Mouse (Mus musculus) limb, embryonic 14.5 days (tissue): Measurements from ENCODE around the gene Cacna1i. TPM values are rescaled to one million over a fixed set of nuclear protein-coding genes. Genes with fewer than 3 reads are reported as not detected.

Source experiments
- ATAC-seq: fragments of 200-750 bp; cut with Nextera tagmentation; 2 replicates; pipeline ENCODE4 v1.8.0; 2017; ENCODE audit warnings: low read depth, moderate number of reproducible peaks, moderate TSS enrichment; ENCODE audit not compliant: low FRiP score
- DNase-seq: peaks from one replicate; pipeline ENCODE4 v3.0.0-alpha.2; 2015; ENCODE audit warnings: low spot score
- H3K27ac ChIP-seq: fragments of 300-500 bp; sonication (generic); replicated peaks from 2 replicates; pipeline ENCODE4 v1.5.1; 2014; ENCODE audit warnings: low read depth, mild to moderate bottlenecking, low read length, moderate library complexity, mixed read lengths
- H3K27me3 ChIP-seq: fragments of 300-500 bp; sonication (generic); 2 replicates; pipeline ENCODE4 v1.6.1; 2014; ENCODE audit warnings: low read length, mixed read lengths; ENCODE audit not compliant: control insufficient read depth, insufficient read depth
- H3K36me3 ChIP-seq: fragments of 300-500 bp; sonication (generic); 2 replicates; pipeline ENCODE4 v1.6.1; 2014; ENCODE audit warnings: mild to moderate bottlenecking, low read length, moderate library complexity, mixed read lengths; ENCODE audit not compliant: control insufficient read depth, insufficient read depth
- H3K4me1 ChIP-seq: fragments of 300-500 bp; sonication (generic); 2 replicates; pipeline ENCODE4 v1.6.1; 2014; ENCODE audit warnings: antibody characterized with exemption, low read length, mixed read lengths; ENCODE audit not compliant: control insufficient read depth, insufficient read depth
- H3K4me2 ChIP-seq: fragments of 300-500 bp; sonication (generic); replicated peaks from 2 replicates; pipeline ENCODE4 v1.6.1; 2014; ENCODE audit warnings: low read depth, mild to moderate bottlenecking, low read length, moderate library complexity; ENCODE audit not compliant: severe bottlenecking
- H3K4me3 ChIP-seq: fragments of 300-500 bp; sonication (generic); replicated peaks from 2 replicates; pipeline ENCODE4 v1.5.1; 2014; ENCODE audit warnings: low read length
- H3K9ac ChIP-seq: fragments of 300-500 bp; sonication (generic); 2 replicates; pipeline ENCODE4 v1.6.1; 2014; ENCODE audit warnings: mild to moderate bottlenecking, low read depth, low read length, moderate library complexity; ENCODE audit not compliant: severe bottlenecking
- H3K9me3 ChIP-seq: fragments of 300-500 bp; sonication (generic); 2 replicates; pipeline ENCODE4 v1.6.1; 2016; ENCODE audit warnings: low read length; ENCODE audit not compliant: control insufficient read depth
- POLR2A ChIP-seq: fragments of 200-500 bp; IDR thresholded peaks from 2 replicates; pipeline ENCODE4 v1.8.0; 2012; ENCODE audit warnings: inconsistent platforms, mild to moderate bottlenecking, moderate library complexity, borderline replicate concordance; ENCODE audit not compliant: insufficient read depth, insufficient read length; ENCODE audit errors: extremely low read depth
- WGBS: fragments of 180-500 bp; shearing (Covaris S2); extraction: QIAGEN DNeasy Blood & Tissue Kit; methylation state at CpG from one replicate; pipeline ENCODE4 v1.1.7; 2014; 5-methylcytosine and 5-hydroxymethylcytosine counted together
- polyA plus RNA-seq, 2 experiments: library from polyadenylated mRNA; depleted of rRNA in 1 of 2; stranded (reverse) in 1 of 2; unstranded in 1 of 2; fragments of >200 nt; fragmentation: Nextera tagmentation in 1 of 2; extraction: Ambion mirVana in 1 of 2; gene quantifications; 2 replicates each; pipeline versions ENCODE4 v1.2.1 to v1.2.3; 2012 to 2014

Gene Cacna1i
- polyA plus RNA-seq (2012; rRNA removed) (0.12 and 0.34 TPM in 2 replicates), polyA plus RNA-seq (2014; fragmentation: Nextera tagmentation; extraction: Ambion mirVana) (0.03 TPM in 1 of 2 replicates, not detected in the other)

- DNase-seq, result no peak
- H3K9me3 ChIP-seq, result no peaks in the 10 kb centered on the region
- ATAC-seq, result no peak
- H3K4me1 ChIP-seq, result no peaks in the 10 kb centered on the region
- H3K27me3 ChIP-seq, result peaks cover 58% of the 10 kb centered on the region
- WGBS, result 2% methylated on average over 31 of the region's 50 CpGs
- H3K4me3 ChIP-seq, result peak within 1 kb of the TSS; percentile 42
- H3K27ac ChIP-seq, result no peak within 1 kb of the TSS
- no peaks in the 10 kb centered on the region for H3K36me3 ChIP-seq
- H3K9ac ChIP-seq, result peak within 1 kb of the TSS; percentile 21; the same call in 1 of the 2 replicates
- TF ChIP-seq POLR2A, result no peak
- H3K4me2 ChIP-seq, result peak within 1 kb of the TSS; percentile 85
Measured at GRCm38 (mm10) chr15:80286851-80287415, at the start of gene Cacna1i. Gene Cacna1i (plus strand): TSS chr15:80287238.

DNA sequence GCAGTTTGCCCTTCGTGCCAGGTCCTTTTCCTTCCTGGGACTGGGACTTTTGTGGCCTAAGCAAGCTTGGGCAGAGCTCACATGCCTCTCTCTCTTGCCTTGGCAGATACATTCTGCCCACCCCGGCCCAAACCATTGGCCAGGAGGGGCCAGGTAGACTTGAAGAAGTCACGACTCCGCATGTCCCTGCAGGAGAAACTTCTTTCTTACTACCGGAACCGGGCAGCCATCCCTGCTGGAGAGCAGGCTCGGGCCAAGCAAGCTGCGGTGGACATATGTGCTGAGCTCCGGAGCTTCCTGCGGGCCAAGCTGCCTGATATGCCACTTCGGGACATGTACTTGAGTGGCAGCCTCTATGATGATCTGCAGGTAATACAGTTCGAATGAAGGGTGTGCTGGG lies 38.9 kb upstream of the Cacna1i start:
- Histone ChIP-seq H3K27ac (no peak overlapping the region), H3K27me3 (no peaks in the 10 kb centered on the region), H3K4me2 (no peak overlapping the region), H3K9ac (no peak overlapping the region), H3K36me3 (peaks cover 85% of the 10 kb centered on the region), H3K4me3 (no peak overlapping the region), H3K4me1 (no peaks in the 10 kb centered on the region; the same call in 1 of the 2 replicates), H3K9me3 (no peaks in the 10 kb centered on the region)
- WGBS, result 95% methylated on average over 12 of the region's 12 CpGs
- ATAC-seq (no peak), DNase-seq (no peak)
- no peak for TF ChIP-seq POLR2A

GRCm38 (mm10) chr15:80248596-80248995 lies 38.4 kb upstream of the Cacna1i start:
- Histone ChIP-seq H3K4me1 (peaks cover 3% of the 10 kb centered on the region; the same call in 1 of the 2 replicates), H3K4me2 (no peak overlapping the region), H3K27me3 (no peaks in the 10 kb centered on the region), H3K27ac (no peak overlapping the region), H3K36me3 (peaks cover 82% of the 10 kb centered on the region), H3K9me3 (no peaks in the 10 kb centered on the region), H3K9ac (no peak overlapping the region), H3K4me3 (no peak overlapping the region)
- DNase-seq (no peak), ATAC-seq (no peak)
- WGBS, result 97% methylated on average over 1 of the region's 1 CpGs
- no peak for TF ChIP-seq POLR2A

DNA sequence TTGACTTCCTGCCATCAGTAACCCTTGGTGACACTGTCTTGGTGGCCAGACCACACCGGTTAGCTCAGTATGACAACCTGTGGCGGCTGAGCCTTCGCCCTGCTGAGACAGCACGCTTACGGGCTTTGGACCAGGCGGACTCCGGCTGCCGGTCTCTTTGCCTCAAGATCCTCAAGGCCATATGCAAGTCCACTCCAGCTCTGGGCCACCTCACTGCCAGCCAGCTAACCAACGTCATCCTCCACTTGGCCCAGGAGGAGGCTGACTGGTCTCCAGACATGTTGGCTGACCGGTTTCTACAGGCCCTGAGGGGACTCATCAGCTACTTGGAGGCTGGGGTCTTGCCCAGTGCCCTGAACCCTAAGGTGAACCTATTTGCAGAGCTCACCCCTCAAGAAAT lies 37.4 kb upstream of the Cacna1i start:
- 93% methylated on average over 10 of the region's 10 CpGs for WGBS
- ATAC-seq, result no peak
- no peak for TF ChIP-seq POLR2A
- no peak overlapping the region for H3K4me2 ChIP-seq
- H3K4me3 ChIP-seq, result no peak overlapping the region
- DNase-seq, result no peak
- peaks cover 71% of the 10 kb centered on the region for H3K36me3 ChIP-seq
- H3K4me1 ChIP-seq, result peaks cover 11% of the 10 kb centered on the region
- H3K9me3 ChIP-seq, result no peaks in the 10 kb centered on the region
- H3K27ac ChIP-seq, result no peak overlapping the region
- no peak overlapping the region for H3K9ac ChIP-seq
- H3K27me3 ChIP-seq, result no peaks in the 10 kb centered on the region

DNA sequence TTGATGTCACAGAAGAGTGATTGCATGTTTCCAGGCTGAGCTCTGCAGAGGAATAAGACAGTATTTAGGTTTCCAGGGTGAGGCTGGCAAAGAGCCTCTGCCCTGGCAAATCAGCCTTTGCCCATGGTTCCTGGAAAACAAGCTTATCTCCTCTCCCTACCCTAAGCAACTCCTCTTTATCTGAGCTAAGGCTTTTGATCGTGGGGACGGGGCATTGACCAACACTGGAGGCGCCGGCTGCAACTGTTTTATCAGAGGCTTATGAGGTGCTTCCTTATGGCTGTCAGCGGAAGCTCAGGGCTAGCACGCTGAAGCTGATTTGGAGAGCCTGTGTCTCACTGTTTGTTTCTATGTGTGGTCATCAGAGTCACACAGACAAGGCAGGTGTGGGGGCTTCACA lies 36.5 kb upstream of the Cacna1i start:
- Histone ChIP-seq H3K9ac (no peak overlapping the region), H3K9me3 (no peaks in the 10 kb centered on the region), H3K4me3 (no peak overlapping the region), H3K36me3 (peaks cover 66% of the 10 kb centered on the region), H3K4me2 (no peak overlapping the region), H3K27me3 (no peaks in the 10 kb centered on the region), H3K27ac (no peak overlapping the region), H3K4me1 (peaks cover 11% of the 10 kb centered on the region)
- ATAC-seq (no peak), DNase-seq (no peak)
- no peak for TF ChIP-seq POLR2A
- 92% methylated on average over 6 of the region's 6 CpGs for WGBS
